Comparison of ENCODE assay signal across 25 mouse cellular contexts in the genomic region with DNA sequence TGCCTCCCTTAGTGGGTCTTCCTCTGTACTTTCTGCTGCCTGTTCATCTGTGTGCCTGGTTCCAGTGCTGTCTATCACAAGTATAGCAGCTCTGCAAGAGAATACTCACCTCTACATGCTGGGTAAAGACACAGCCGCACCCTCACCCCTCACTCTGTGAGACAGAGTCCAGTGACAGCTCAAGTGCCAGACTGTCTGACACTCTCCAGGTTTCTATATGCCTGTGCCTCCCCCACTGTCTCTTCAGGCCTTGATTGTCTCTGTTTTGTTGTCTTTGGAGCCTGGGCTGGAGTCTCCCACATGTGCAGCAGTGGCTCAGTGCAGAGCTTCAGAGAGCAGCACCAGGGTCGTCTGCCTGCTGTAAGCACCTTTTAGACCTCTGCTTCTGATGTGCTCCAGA. TPM values are rescaled to one million over a fixed set of nuclear protein-coding genes. Genes with fewer than 3 reads are reported as not detected.
A peak's percentile ranks its signal among the peaks of the same experiment; 100 is the strongest.
DNase-seq lines count a peak whose midpoint lies in the region; ATAC-seq and TF ChIP-seq lines count a peak whose summit lies in the region.
"Had no signal": no experiment of that assay in that cellular context is flagged by ENCODE, and none has a peak within 500 bp of the region (broad histone marks: within the 10 kb centered on the region; RNA-seq: fewer than 3 reads in every experiment).

No protein-coding gene starts in this region.

- H3K9me3 ChIP-seq in heart, embryonic 10.5 days, result no peaks in the 10 kb centered on the region
- no peaks in the 10 kb centered on the region for H3K9me3 ChIP-seq in heart, embryonic 14.5 days (ENCODE audit: control insufficient read depth, low read length)
- H3K9me3 ChIP-seq in intestine, embryonic 16.5 days (ENCODE audit: control insufficient read depth, low read length), result no peaks in the 10 kb centered on the region
- H3K9me3 ChIP-seq in intestine, postnatal 0 days (ENCODE audit: control insufficient read depth), result no peaks in the 10 kb centered on the region
- H3K9me3 ChIP-seq in midbrain, embryonic 15.5 days, result no peaks in the 10 kb centered on the region
- H3K9me3 ChIP-seq in midbrain, embryonic 11.5 days (ENCODE audit: control insufficient read depth, low read length), result no peaks in the 10 kb centered on the region
- H3K9me3 ChIP-seq: embryonic facial prominence, embryonic 15.5 days; forebrain, embryonic 10.5 days; G1E; hindbrain, embryonic 12.5 days had no signal

- intact Hi-C loops in heart, postnatal 14 days (cut with DNase I), result no loop called here

- H3K27ac ChIP-seq in heart, embryonic 10.5 days, result peak overlapping the region; percentile 65; the same call in 1 of the 2 replicates
- H3K27ac ChIP-seq in heart, embryonic 14.5 days (replicated peaks in 1 of 2; ENCODE audit: control insufficient read depth in 1 of 2, insufficient read depth in 1 of 2, low read depth in 2 of 2, low read length in 2 of 2), result peak overlapping the region in 1 of 2 experiments; percentile 41; a peak in 1 of 4 replicates
- H3K27ac ChIP-seq in intestine, embryonic 16.5 days (ENCODE audit: low read length), result no peak overlapping the region
- no peak overlapping the region for H3K27ac ChIP-seq in intestine, postnatal 0 days (ENCODE audit: low read depth, low read length)
- peak overlapping the region; percentile 9; the same call in 1 of the 2 replicates for H3K27ac ChIP-seq in midbrain, embryonic 15.5 days
- no peak overlapping the region for H3K27ac ChIP-seq in midbrain, embryonic 11.5 days (ENCODE audit: low read depth, low read length)
- H3K27ac ChIP-seq: embryonic facial prominence, embryonic 15.5 days; forebrain, embryonic 10.5 days; gastrocnemius, adult 2 months; hindbrain, embryonic 12.5 days had no signal

- H3K4me1 ChIP-seq in heart, embryonic 10.5 days, result peaks cover 43% of the 10 kb centered on the region
- peaks cover 10 to 14% of the 10 kb centered on the region in 2 experiments for H3K4me1 ChIP-seq in heart, embryonic 14.5 days (ENCODE audit: control insufficient read depth in 2 of 2, insufficient read depth in 2 of 2, low read length in 2 of 2)
- no peaks in the 10 kb centered on the region for H3K4me1 ChIP-seq in intestine, embryonic 16.5 days (ENCODE audit: control insufficient read depth, insufficient read depth, low read length)
- no peaks in the 10 kb centered on the region for H3K4me1 ChIP-seq in intestine, postnatal 0 days (replicated peaks; ENCODE audit: control insufficient read depth, insufficient read depth, low read length)
- H3K4me1 ChIP-seq in midbrain, embryonic 15.5 days, result no peaks in the 10 kb centered on the region
- H3K4me1 ChIP-seq in midbrain, embryonic 11.5 days (ENCODE audit: control insufficient read depth, insufficient read depth, low read length), result no peaks in the 10 kb centered on the region
- H3K4me1 ChIP-seq: embryonic facial prominence, embryonic 15.5 days; forebrain, embryonic 10.5 days; hindbrain, embryonic 12.5 days had no signal

- H3K36me3 ChIP-seq in heart, embryonic 10.5 days, result peaks cover 57% of the 10 kb centered on the region
- peaks cover 49% of the 10 kb centered on the region for H3K36me3 ChIP-seq in heart, embryonic 14.5 days (ENCODE audit: control insufficient read depth, insufficient read depth, low read length)
- H3K36me3 ChIP-seq in intestine, embryonic 16.5 days (ENCODE audit: control insufficient read depth, insufficient read depth, low read length), result peaks cover 5% of the 10 kb centered on the region
- peaks cover 47% of the 10 kb centered on the region for H3K36me3 ChIP-seq in intestine, postnatal 0 days (ENCODE audit: control insufficient read depth, insufficient read depth)
- peaks cover 12% of the 10 kb centered on the region; the same call in 1 of the 2 replicates for H3K36me3 ChIP-seq in midbrain, embryonic 15.5 days (replicated peaks)
- no peaks in the 10 kb centered on the region; the same call in 1 of the 2 replicates for H3K36me3 ChIP-seq in midbrain, embryonic 11.5 days (ENCODE audit: control insufficient read depth, insufficient read depth, low read length)

- H3K4me2 ChIP-seq in heart, embryonic 14.5 days (ENCODE audit: low read length), result no peak overlapping the region
- H3K4me2 ChIP-seq in intestine, embryonic 16.5 days (ENCODE audit: low read depth, low read length), result no peak overlapping the region
- H3K4me2 ChIP-seq in intestine, postnatal 0 days (replicated peaks; ENCODE audit: low read depth), result no peak overlapping the region
- no peak overlapping the region for H3K4me2 ChIP-seq in midbrain, embryonic 15.5 days
- no peak overlapping the region for H3K4me2 ChIP-seq in midbrain, embryonic 11.5 days
- H3K4me2 ChIP-seq: embryonic facial prominence, embryonic 15.5 days; hindbrain, embryonic 12.5 days had no signal

- 24% methylated on average over 2 of the region's 2 CpGs for WGBS in heart, embryonic 10.5 days
- 11% methylated on average over 2 of the region's 2 CpGs for WGBS in heart, embryonic 14.5 days
- WGBS in intestine, embryonic 16.5 days, result 60% methylated on average over 2 of the region's 2 CpGs
- 45% methylated on average over 2 of the region's 2 CpGs for WGBS in intestine, postnatal 0 days
- 79% methylated on average over 2 of the region's 2 CpGs for WGBS in midbrain, embryonic 15.5 days
- WGBS in midbrain, embryonic 11.5 days, result 92% methylated on average over 2 of the region's 2 CpGs

- no peak for DNase-seq in heart, embryonic 10.5 days (ENCODE audit: low spot score)
- DNase-seq in heart, adult 9 months (ENCODE audit: low spot score in 2 of 2), result no peak
- DNase-seq in heart, postnatal 14 days, result no peak
- DNase-seq in midbrain, embryonic 11.5 days (ENCODE audit: low spot score, missing footprints), result no peak
- DNase-seq: adrenal gland, postnatal 10 days; B cell, adult 2 months; cerebellum, adult 11 months; cerebellum, adult 8-10 months; cerebellum, postnatal 14 days; embryo, embryonic 11 days; gastrocnemius, adult 2 months; gastrocnemius, postnatal 25 days had no signal

- H3K4me3 ChIP-seq in heart, embryonic 10.5 days, result 0 out of 2 replicates have a peak overlapping the region, but pooled peaks have one; percentile 24
- no peak overlapping the region for H3K4me3 ChIP-seq in heart, embryonic 14.5 days (ENCODE audit: control insufficient read depth in 1 of 2, insufficient read depth in 1 of 2, low read depth in 1 of 2, low read length in 2 of 2)
- H3K4me3 ChIP-seq in intestine, embryonic 16.5 days (ENCODE audit: low read length), result no peak overlapping the region
- no peak overlapping the region for H3K4me3 ChIP-seq in intestine, postnatal 0 days (ENCODE audit: low read depth, low read length)
- no peak overlapping the region for H3K4me3 ChIP-seq in midbrain, embryonic 15.5 days
- H3K4me3 ChIP-seq in midbrain, embryonic 11.5 days (ENCODE audit: low read depth, low read length), result no peak overlapping the region
- H3K4me3 ChIP-seq: embryonic facial prominence, embryonic 15.5 days; erythroblast, embryonic 14.5 days; forebrain, embryonic 10.5 days; gastrocnemius, adult 2 months; hindbrain, embryonic 12.5 days had no signal

- H3K27me3 ChIP-seq in heart, embryonic 10.5 days (ENCODE audit: insufficient read depth, poor library complexity, severe bottlenecking), result no peaks in the 10 kb centered on the region
- no peaks in the 10 kb centered on the region for H3K27me3 ChIP-seq in heart, embryonic 14.5 days (ENCODE audit: control insufficient read depth, insufficient read depth, low read length)
- no peaks in the 10 kb centered on the region for H3K27me3 ChIP-seq in intestine, embryonic 16.5 days (replicated peaks; ENCODE audit: control insufficient read depth, insufficient read depth, low read length)
- H3K27me3 ChIP-seq in intestine, postnatal 0 days (replicated peaks; ENCODE audit: control insufficient read depth, insufficient read depth, low read length), result no peaks in the 10 kb centered on the region
- no peaks in the 10 kb centered on the region for H3K27me3 ChIP-seq in midbrain, embryonic 15.5 days (replicated peaks)
- H3K27me3 ChIP-seq in midbrain, embryonic 11.5 days (ENCODE audit: control insufficient read depth, insufficient read depth, low read length), result no peaks in the 10 kb centered on the region
- H3K27me3 ChIP-seq: embryonic facial prominence, embryonic 15.5 days; hindbrain, embryonic 12.5 days had no signal

- no peak for TF ChIP-seq CTCF in intestine, postnatal 0 days (IDR thresholded peaks at IDR 0.05; ENCODE audit: low read depth)

- 0 out of 2 replicates have a peak overlapping the region, but pooled peaks have one; percentile 11 for H3K9ac ChIP-seq in heart, embryonic 14.5 days (ENCODE audit: low read length)
- H3K9ac ChIP-seq in intestine, embryonic 16.5 days (ENCODE audit: low read depth, low read length), result no peak overlapping the region
- H3K9ac ChIP-seq in intestine, postnatal 0 days (ENCODE audit: low read depth, low read length), result no peak overlapping the region
- no peak overlapping the region for H3K9ac ChIP-seq in midbrain, embryonic 15.5 days
- H3K9ac ChIP-seq in midbrain, embryonic 11.5 days (ENCODE audit: low read length), result no peak overlapping the region
- H3K9ac ChIP-seq: embryonic facial prominence, embryonic 15.5 days; hindbrain, embryonic 12.5 days had no signal

- 0 out of 2 replicates have a peak, but pooled peaks have one; percentile 60 for ATAC-seq in heart, embryonic 14.5 days (ENCODE audit: insufficient number of reproducible peaks, insufficient read depth, low FRiP score, low read depth)
- ATAC-seq in intestine, embryonic 16.5 days, result 0 out of 2 replicates have a peak, but pooled peaks have one; percentile 21
- ATAC-seq in intestine, postnatal 0 days, result no peak
- ATAC-seq in midbrain, embryonic 15.5 days (replicated peaks), result no peak
- no peak for ATAC-seq in midbrain, embryonic 11.5 days (ENCODE audit: low FRiP score)
- ATAC-seq: CD4-positive, CD25-positive, alpha-beta regulatory T cell, adult 4 months; forebrain, embryonic 14.5 days; hindbrain, embryonic 16.5 days; inflammation-experienced regulatory T-cells, adult 6 months had no signal

RNA-seq across cellular contexts. Expression of gene Chmp6, which starts 29.6 kb away (rescaled TPM):
- 86.7 and 96.6 TPM in 2 replicates for polyA plus RNA-seq in heart, embryonic 10.5 days (2016; fragmentation: Nextera tagmentation; extraction: Ambion mirVana)
- 62.4 and 65.4 TPM in 2 replicates for polyA plus RNA-seq in heart, embryonic 14.5 days (2014; fragmentation: Nextera tagmentation; extraction: Ambion mirVana)
- total RNA-seq in heart, postnatal 14 days (2021), result 10 to 100 TPM; 28.2 to 30.3 TPM
- 92.2 and 94.3 TPM in 2 replicates for polyA plus RNA-seq in intestine, embryonic 16.5 days (2015; fragmentation: Nextera tagmentation; extraction: Ambion mirVana)
- polyA plus RNA-seq in intestine, postnatal 0 days (2015; fragmentation: Nextera tagmentation; extraction: Ambion mirVana), result 121 and 123 TPM in 2 replicates
- 113 and 116 TPM in 2 replicates for polyA plus RNA-seq in midbrain, embryonic 15.5 days (2015; fragmentation: Nextera tagmentation; extraction: Ambion mirVana)
- polyA plus RNA-seq in midbrain, embryonic 11.5 days (2014; fragmentation: Nextera tagmentation; extraction: Ambion mirVana), result 85.4 and 91.8 TPM in 2 replicates

RNA-seq across cellular contexts. Expression of gene Baiap2, which starts 58.9 kb away (rescaled TPM):
- 11.6 and 13.1 TPM in 2 replicates for polyA plus RNA-seq in heart, embryonic 10.5 days (2016; fragmentation: Nextera tagmentation; extraction: Ambion mirVana)
- 11.0 and 13.2 TPM in 2 replicates for polyA plus RNA-seq in heart, embryonic 14.5 days (2014; fragmentation: Nextera tagmentation; extraction: Ambion mirVana)
- 10 to 100 TPM in 1 of 2 experiments, 1 to 10 TPM in 1; 9.2 to 10.3 TPM for total RNA-seq in heart, postnatal 14 days (2021)
- polyA plus RNA-seq in intestine, embryonic 16.5 days (2015; fragmentation: Nextera tagmentation; extraction: Ambion mirVana), result 10.1 and 11.8 TPM in 2 replicates
- polyA plus RNA-seq in intestine, postnatal 0 days (2015; fragmentation: Nextera tagmentation; extraction: Ambion mirVana), result 4.2 and 4.3 TPM in 2 replicates
- polyA plus RNA-seq in midbrain, embryonic 15.5 days (2015; fragmentation: Nextera tagmentation; extraction: Ambion mirVana), result 15.5 and 16.3 TPM in 2 replicates
- polyA plus RNA-seq in midbrain, embryonic 11.5 days (2014; fragmentation: Nextera tagmentation; extraction: Ambion mirVana), result 9.0 and 9.8 TPM in 2 replicates

Comparison
In these comparisons a context has a peak if more than half of its experiments do, and no peak if none do; other contexts are left out.
1. H3K27ac ChIP-seq: peak in heart, embryonic 10.5 days (single experiment) and midbrain, embryonic 15.5 days (single experiment); none in intestine, embryonic 16.5 days (single experiment), intestine, postnatal 0 days (single experiment) and midbrain, embryonic 11.5 days (single experiment).
2. ATAC-seq: peak in heart, embryonic 14.5 days (single experiment) and intestine, embryonic 16.5 days (single experiment); none in intestine, postnatal 0 days (single experiment), midbrain, embryonic 15.5 days (single experiment) and midbrain, embryonic 11.5 days (single experiment).